Mouse (Mus musculus) liver, adult 10 weeks (tissue): ENCODE measurements around the gene Fahd2a. TPM values are rescaled to one million over a fixed set of nuclear protein-coding genes. Genes with fewer than 3 reads are reported as not detected.

Experiments
- polyA plus RNA-seq: library from polyadenylated mRNA; stranded (reverse); fragments of 350-450 nt; fragmentation: Illumina TruSeq; extraction: RNeasy Lipid Tissue Mini Kit (QIAGEN cat#74804); gene quantifications from one replicate; pipeline ENCODE4 v1.2.3, GENCODE M21; 2014; ENCODE audit warnings: low read depth, low replicate concordance

Fahd2a gene
- polyA plus RNA-seq: 14.3 TPM

DNA sequence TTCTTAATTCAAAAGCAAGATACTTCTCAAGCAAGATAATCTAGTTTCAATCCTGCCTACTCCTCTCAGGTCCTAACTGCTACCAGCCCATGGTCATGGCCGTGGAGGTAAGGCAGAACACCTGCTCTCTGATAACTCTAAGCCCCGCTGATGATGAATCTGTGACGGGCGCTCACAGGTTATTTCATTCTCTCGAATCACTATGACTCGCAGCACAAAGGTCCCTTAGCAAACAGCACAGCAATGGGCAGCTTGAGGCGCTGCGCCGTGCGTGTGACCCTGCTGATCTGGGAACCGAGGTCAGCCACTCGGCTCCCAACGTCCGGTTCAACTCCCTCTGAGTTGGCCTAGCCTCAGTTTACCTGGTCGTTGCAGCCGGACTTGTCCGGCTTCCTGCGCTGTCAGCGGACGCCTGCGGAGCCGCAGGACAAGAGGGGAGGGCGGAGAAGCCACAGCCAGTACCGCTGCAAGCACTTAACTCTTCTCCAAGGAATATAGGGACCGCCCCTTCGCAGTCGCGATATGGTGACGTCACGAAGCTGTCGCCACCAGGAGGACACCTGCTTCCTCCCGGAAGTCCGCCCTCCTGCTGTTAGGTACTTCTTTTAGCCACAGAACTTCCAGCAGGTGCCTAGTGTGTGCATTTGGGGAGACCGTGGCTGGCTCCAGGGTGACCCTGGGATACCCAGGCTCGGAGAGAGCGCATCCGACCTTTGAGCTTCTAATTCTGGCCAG, at the start of gene Fahd2a:
Fahd2a (minus strand) TSS at position 511 of the 735 bp plus-strand sequence.

GRCm38 (mm10) chr2:127424977-127425376, 19.4 kb downstream of the Fahd2a start, which contains the start of gene Gpat2:
TSS of gene Gpat2 (plus strand) at chr2:127425199.

Other genes starting within 250 kb of the Fahd2a start
- gene 1810024B03Rik, start 236.3 kb downstream of the Fahd2a start, polyA plus RNA-seq: 0.79 TPM
- 18.8 TPM for gene Snrnp200, start 236.2 kb downstream of the Fahd2a start, polyA plus RNA-seq
- 17.7 TPM for gene Ciao1, start 196.7 kb downstream of the Fahd2a start, polyA plus RNA-seq
- gene Tmem127, start 196.7 kb downstream of the Fahd2a start, polyA plus RNA-seq: 21.4 TPM
- gene Stard7, start 174.3 kb downstream of the Fahd2a start, polyA plus RNA-seq: 127 TPM
- gene Dusp2, start 108.4 kb downstream of the Fahd2a start, polyA plus RNA-seq: not detected
- gene Astl, start 105.9 kb downstream of the Fahd2a start, polyA plus RNA-seq: not detected
- 0.95 TPM for gene Adra2b, start 81.4 kb downstream of the Fahd2a start, polyA plus RNA-seq
- not detected for gene Gpat2, start 19.4 kb downstream of the Fahd2a start, polyA plus RNA-seq
- not detected for gene Kcnip3, start 77.5 kb upstream of the Fahd2a start, polyA plus RNA-seq
- not detected for gene Prom2, start 96.9 kb upstream of the Fahd2a start, polyA plus RNA-seq
- 3.2 TPM for gene Zfp661, start 142.5 kb upstream of the Fahd2a start, polyA plus RNA-seq
- 19.1 TPM for gene Mrps5, start 142.7 kb upstream of the Fahd2a start, polyA plus RNA-seq
- gene Mal, start 212.1 kb upstream of the Fahd2a start, polyA plus RNA-seq: 0.61 TPM